Mouse (Mus musculus) midbrain, postnatal 0 days (tissue): ENCODE measurements around the gene Crispld2. TPM values are rescaled to one million over a fixed set of nuclear protein-coding genes. Genes with fewer than 3 reads are reported as not detected.

Experiments
- ATAC-seq: fragments of 200-750 bp; cut with Nextera tagmentation; 2 replicates; pipeline ENCODE4 v1.8.0; 2017; ENCODE audit warnings: moderate number of reproducible peaks, mild to moderate bottlenecking, moderate TSS enrichment, moderate library complexity; ENCODE audit not compliant: low FRiP score
- DNase-seq: peaks from one replicate; pipeline ENCODE4 v3.0.0-alpha.2; 2015; ENCODE audit warnings: low spot score
- H3K27ac ChIP-seq: fragments of 300-500 bp; sonication (generic); 2 replicates; pipeline ENCODE4 v1.5.1; 2014; ENCODE audit warnings: low read depth, mild to moderate bottlenecking, low read length, mixed read lengths
- H3K27me3 ChIP-seq: fragments of 300-500 bp; sonication (generic); 2 replicates; pipeline ENCODE4 v1.6.1; 2014; ENCODE audit warnings: low read length, control low read depth, mixed read lengths; ENCODE audit not compliant: insufficient read depth
- H3K36me3 ChIP-seq: fragments of 300-500 bp; sonication (generic); 2 replicates; pipeline ENCODE4 v1.6.1; 2014; ENCODE audit warnings: low read length, control low read depth, mixed read lengths; ENCODE audit not compliant: insufficient read depth
- H3K4me1 ChIP-seq: fragments of 300-500 bp; sonication (generic); 2 replicates; pipeline ENCODE4 v1.6.1; 2014; ENCODE audit warnings: mild to moderate bottlenecking, control low read depth, antibody characterized with exemption, low read length, mixed read lengths; ENCODE audit not compliant: insufficient read depth
- H3K4me2 ChIP-seq: fragments of 300-500 bp; sonication (generic); 2 replicates; pipeline ENCODE4 v1.6.1; 2014; ENCODE audit warnings: low read depth, mild to moderate bottlenecking, low read length, mixed read lengths; ENCODE audit not compliant: poor library complexity, severe bottlenecking
- H3K4me3 ChIP-seq: fragments of 300-500 bp; sonication (generic); 2 replicates; pipeline ENCODE4 v1.5.1; 2014; ENCODE audit warnings: low read depth, mild to moderate bottlenecking, low read length, moderate library complexity
- H3K9ac ChIP-seq: fragments of 300-500 bp; sonication (generic); replicated peaks from 2 replicates; pipeline ENCODE4 v1.6.1; 2014; ENCODE audit warnings: mild to moderate bottlenecking, low read length, moderate library complexity, mixed read lengths; ENCODE audit not compliant: poor library complexity, severe bottlenecking
- H3K9me3 ChIP-seq: fragments of 300-500 bp; sonication (generic); 2 replicates; pipeline ENCODE4 v1.6.1; 2016; ENCODE audit warnings: low read length, control low read depth
- CTCF ChIP-seq: IDR thresholded peaks from 2 replicates; pipeline ENCODE4 v1.5.1; 2016; ENCODE audit warnings: antibody characterized with exemption, mild to moderate bottlenecking
- WGBS: fragments of 180-500 bp; shearing (Covaris S2); extraction: QIAGEN DNeasy Blood & Tissue Kit; methylation state at CpG from one replicate; pipeline ENCODE4 v1.1.7; 2014; 5-methylcytosine and 5-hydroxymethylcytosine counted together
- polyA plus RNA-seq: library from polyadenylated mRNA; unstranded; fragments of >200 nt; fragmentation: Nextera tagmentation; extraction: Ambion mirVana; gene quantifications from 2 replicates; pipeline ENCODE4 v1.2.1, GENCODE M21; 2015
- total RNA-seq: library from RNA; depleted of rRNA; stranded (reverse); fragments of >200 nt; gene quantifications from 2 replicates; pipeline ENCODE4 v1.2.3, GENCODE M21; 2014

The Crispld2 gene
- total and polyA plus RNA-seq, 2 experiments from 2014 or later: 4.1 to 5.3 TPM

DNA sequence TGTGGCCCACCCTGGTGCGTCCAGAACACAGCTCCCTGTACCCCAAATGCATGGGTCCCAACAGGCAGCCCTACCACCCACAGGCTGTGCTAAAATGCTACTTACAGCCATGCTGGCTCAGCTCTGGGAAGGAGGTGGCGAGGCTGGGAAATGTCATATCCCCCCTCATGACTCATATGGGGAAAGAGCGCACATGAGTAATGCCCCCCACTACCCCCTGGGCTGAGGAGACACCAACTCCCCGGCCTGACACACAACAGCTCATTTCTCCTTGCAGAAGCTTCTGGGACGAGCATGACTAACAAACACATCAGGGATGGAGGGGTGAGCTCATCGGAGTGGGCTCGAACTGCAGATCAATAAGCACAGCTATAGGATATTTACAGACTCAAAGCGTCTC is 73.4 kb downstream of the Crispld2 start:
- no peaks in the 10 kb centered on the region for H3K36me3 ChIP-seq
- no peak overlapping the region for H3K4me2 ChIP-seq
- DNase-seq (no peak), ATAC-seq (no peak)
- no peaks in the 10 kb centered on the region for H3K4me1 ChIP-seq
- no peak overlapping the region for H3K4me3 ChIP-seq
- no peaks in the 10 kb centered on the region for H3K9me3 ChIP-seq
- WGBS: 93% methylated on average over 8 of the region's 8 CpGs
- no peak for TF ChIP-seq CTCF
- no peak overlapping the region for H3K9ac ChIP-seq
- no peak overlapping the region for H3K27ac ChIP-seq
- no peaks in the 10 kb centered on the region for H3K27me3 ChIP-seq

DNA sequence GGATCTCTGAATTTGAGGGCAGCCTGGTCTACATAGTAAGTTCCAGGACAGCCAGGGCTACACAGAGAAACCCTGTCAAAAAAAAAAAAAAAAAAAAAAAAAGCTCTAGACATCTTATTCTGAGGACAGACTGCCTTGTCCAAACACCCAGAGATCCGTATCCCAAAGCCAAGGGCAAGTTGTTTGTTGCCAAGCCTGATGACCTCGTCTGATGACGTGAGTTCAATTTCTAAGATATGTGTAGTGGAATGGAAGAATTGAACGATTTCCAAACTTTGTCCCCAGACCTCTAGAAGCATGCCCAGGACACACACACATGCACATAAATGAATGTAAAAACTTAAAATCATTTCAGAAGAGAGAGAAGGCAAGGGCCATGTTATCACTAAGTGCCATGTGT is 74.0 kb downstream of the Crispld2 start:
- no peak overlapping the region for H3K27ac ChIP-seq
- no peaks in the 10 kb centered on the region for H3K9me3 ChIP-seq
- no peaks in the 10 kb centered on the region for H3K27me3 ChIP-seq
- no peak for DNase-seq
- H3K36me3 ChIP-seq: no peaks in the 10 kb centered on the region
- no peak overlapping the region for H3K4me3 ChIP-seq
- no peak for ATAC-seq
- no peak overlapping the region for H3K9ac ChIP-seq
- H3K4me2 ChIP-seq: no peak overlapping the region
- H3K4me1 ChIP-seq: no peaks in the 10 kb centered on the region
- 81% methylated on average over 4 of the region's 4 CpGs for WGBS
- no peak for TF ChIP-seq CTCF

DNA sequence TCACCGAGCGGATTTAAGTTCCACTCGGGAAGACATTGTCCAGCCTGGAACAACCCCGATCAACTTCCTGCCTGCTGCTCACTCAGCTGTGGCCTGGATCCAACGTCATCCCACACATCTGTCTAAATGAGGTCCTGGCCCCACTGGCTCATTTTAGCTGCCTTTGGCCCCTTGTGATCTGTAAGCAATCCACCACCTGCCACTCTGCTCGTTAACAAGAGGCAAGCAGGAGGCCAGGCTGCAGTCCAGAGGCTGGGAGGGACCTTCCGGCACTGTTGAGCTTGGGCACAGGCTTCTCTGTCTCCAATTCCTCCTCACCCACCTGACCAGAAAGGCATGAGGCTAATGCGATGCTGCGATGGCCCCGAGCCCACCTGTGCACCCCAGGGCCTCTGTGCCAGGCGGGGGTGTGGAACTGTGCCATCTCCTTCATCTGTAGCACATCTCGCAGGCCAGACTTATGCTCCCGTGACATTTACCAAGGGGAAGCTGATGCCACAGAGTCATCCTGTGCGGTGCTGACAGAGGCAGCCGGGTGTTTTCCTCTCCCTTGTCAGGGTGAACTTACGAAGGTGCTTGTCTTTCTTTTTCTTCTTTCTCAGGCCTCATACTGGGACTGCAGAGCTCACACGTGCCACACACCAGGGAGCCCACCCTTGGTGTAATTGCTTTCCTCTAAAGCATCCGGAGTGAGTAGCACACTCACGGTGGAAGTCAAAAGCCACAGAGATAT is 75.9 kb downstream of the Crispld2 start:
- Histone ChIP-seq H3K4me1 (no peaks in the 10 kb centered on the region), H3K4me2 (no peak overlapping the region)
- WGBS: 57% methylated on average over 19 of the region's 19 CpGs

DNA sequence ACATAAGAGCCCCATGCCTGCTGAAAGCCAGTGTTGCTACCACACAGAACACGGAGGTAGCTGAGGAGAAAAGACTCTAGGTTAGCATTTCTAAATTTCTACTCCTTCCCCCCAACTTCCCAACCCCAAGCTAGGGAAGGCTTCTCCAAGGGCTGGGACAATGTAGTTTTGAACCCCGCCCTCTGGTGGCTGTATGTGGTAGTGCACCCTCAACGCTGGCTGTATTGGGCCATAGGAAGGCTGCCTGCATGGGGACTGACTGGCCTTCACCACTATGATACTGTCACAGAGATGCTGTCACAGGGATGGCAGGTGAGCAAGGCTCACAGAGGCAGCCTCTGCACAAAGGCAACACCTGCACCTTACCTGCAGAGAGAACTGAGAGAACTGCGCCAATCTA is 79.4 kb downstream of the Crispld2 start:
- Histone ChIP-seq H3K27me3 (no peaks in the 10 kb centered on the region), H3K4me2 (no peak overlapping the region), H3K4me1 (no peaks in the 10 kb centered on the region), H3K9ac (no peak overlapping the region), H3K36me3 (no peaks in the 10 kb centered on the region), H3K27ac (no peak overlapping the region), H3K4me3 (no peak overlapping the region), H3K9me3 (no peaks in the 10 kb centered on the region)
- ATAC-seq (peak; percentile 66; the same call in 1 of the 2 replicates), DNase-seq (peak; percentile 80)
- 27% methylated on average over 4 of the region's 4 CpGs for whole genome bisulfite sequencing
- peak; percentile 95 for TF ChIP-seq CTCF

More for the DNA sequence above, 75.9 kb downstream of the Crispld2 start:
- Histone ChIP-seq H3K9me3 (no peaks in the 10 kb centered on the region), H3K27me3 (no peaks in the 10 kb centered on the region), H3K4me3 (no peak overlapping the region), H3K27ac (no peak overlapping the region), H3K9ac (no peak overlapping the region), H3K36me3 (no peaks in the 10 kb centered on the region)
- TF ChIP-seq CTCF: no peak
- ATAC-seq: no peak
- peak; percentile 20 for DNase-seq

DNA sequence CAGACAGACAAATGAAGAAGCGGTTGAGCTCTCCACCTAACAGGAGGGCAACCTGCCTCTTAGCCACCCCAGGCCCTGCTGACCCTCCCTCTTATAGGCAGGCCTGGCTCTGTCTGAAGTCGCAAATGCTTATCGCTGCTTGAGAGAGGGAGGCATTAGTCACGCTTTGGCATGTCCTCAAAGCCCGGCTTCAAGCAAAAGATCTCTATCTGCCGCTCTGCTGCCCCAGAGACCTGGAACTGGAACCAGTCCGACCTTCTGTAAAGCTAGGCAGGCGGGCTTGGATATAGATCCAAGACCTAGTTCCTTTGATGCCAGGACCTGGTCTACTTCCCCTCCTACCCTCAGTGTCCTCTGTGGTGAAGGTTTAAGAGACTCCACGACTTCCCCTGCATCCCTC is 80.0 kb downstream of the Crispld2 start:
- Histone ChIP-seq H3K27ac (no peak overlapping the region), H3K4me1 (no peaks in the 10 kb centered on the region), H3K27me3 (no peaks in the 10 kb centered on the region), H3K4me2 (no peak overlapping the region), H3K4me3 (no peak overlapping the region), H3K9ac (no peak overlapping the region), H3K9me3 (no peaks in the 10 kb centered on the region), H3K36me3 (no peaks in the 10 kb centered on the region)
- peak; percentile 11 for DNase-seq
- no peak for ATAC-seq
- no peak for TF ChIP-seq CTCF
- WGBS: 55% methylated on average over 9 of the region's 9 CpGs

DNA sequence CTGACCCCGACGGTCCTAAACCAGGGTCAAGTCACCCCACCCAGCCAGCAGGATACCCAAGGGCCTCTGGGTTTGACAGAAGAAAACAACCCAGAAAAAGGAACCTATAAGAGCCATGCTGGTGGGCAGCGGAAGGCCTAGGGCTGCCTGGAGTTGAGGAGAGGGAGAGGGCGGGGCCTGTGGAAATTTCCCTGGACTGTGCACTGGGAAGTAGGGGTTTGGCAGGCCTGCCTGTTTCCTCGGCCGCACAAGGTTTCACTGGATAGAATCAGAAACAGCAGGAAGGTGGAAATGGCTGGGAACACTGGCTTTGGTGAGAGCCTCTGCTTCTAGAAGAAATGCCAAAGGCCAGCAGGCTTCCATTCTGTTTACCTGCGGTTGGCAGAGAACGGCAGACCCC is 80.6 kb downstream of the Crispld2 start:
- no peak for ATAC-seq
- 86% methylated on average over 8 of the region's 8 CpGs for WGBS
- no peak overlapping the region for H3K27ac ChIP-seq

More for the DNA sequence above, 80.6 kb downstream of the Crispld2 start:
- Histone ChIP-seq H3K9ac (no peak overlapping the region), H3K36me3 (no peaks in the 10 kb centered on the region), H3K4me1 (no peaks in the 10 kb centered on the region), H3K27me3 (no peaks in the 10 kb centered on the region), H3K9me3 (no peaks in the 10 kb centered on the region), H3K4me3 (no peak overlapping the region), H3K4me2 (no peak overlapping the region)
- DNase-seq: no peak
- TF ChIP-seq CTCF: no peak
